Mouse (Mus musculus) midbrain, embryonic 11.5 days (tissue): ENCODE data around the gene Tmem251. TPM values are rescaled to one million over a fixed set of nuclear protein-coding genes. Genes with fewer than 3 reads are reported as not detected.

ENCODE experiments used
- ATAC-seq: fragments of 200-750 bp; cut with Nextera tagmentation; 2 replicates; pipeline ENCODE4 v1.8.0; 2017; ENCODE audit warnings: moderate TSS enrichment, moderate library complexity; ENCODE audit not compliant: low FRiP score
- DNase-seq: peaks from one replicate; pipeline ENCODE4 v3.0.0; 2015; ENCODE audit warnings: low spot score; ENCODE audit errors: missing footprints
- H3K27ac ChIP-seq: fragments of 300-500 bp; sonication (generic); 2 replicates; pipeline ENCODE4 v1.5.1; 2014; ENCODE audit warnings: low read depth, low read length
- H3K27me3 ChIP-seq: fragments of 300-500 bp; sonication (generic); 2 replicates; pipeline ENCODE4 v1.6.1; 2014; ENCODE audit warnings: mild to moderate bottlenecking, low read length, moderate library complexity, mixed read lengths; ENCODE audit not compliant: control insufficient read depth, insufficient read depth
- H3K36me3 ChIP-seq: fragments of 300-500 bp; sonication (generic); 2 replicates; pipeline ENCODE4 v1.6.1; 2014; ENCODE audit warnings: mild to moderate bottlenecking, low read length, moderate library complexity, mixed read lengths; ENCODE audit not compliant: control insufficient read depth, insufficient read depth
- H3K4me1 ChIP-seq: fragments of 300-500 bp; sonication (generic); 2 replicates; pipeline ENCODE4 v1.6.1; 2014; ENCODE audit warnings: low read length; ENCODE audit not compliant: control insufficient read depth, insufficient read depth
- H3K4me2 ChIP-seq: fragments of 300-500 bp; sonication (generic); 2 replicates; pipeline ENCODE4 v1.6.1; 2014; ENCODE audit warnings: mild to moderate bottlenecking, moderate library complexity
- H3K4me3 ChIP-seq: fragments of 300-500 bp; sonication (generic); 2 replicates; pipeline ENCODE4 v1.5.1; 2014; ENCODE audit warnings: low read depth, low read length
- H3K9ac ChIP-seq: fragments of 300-500 bp; sonication (generic); 2 replicates; pipeline ENCODE4 v1.6.1; 2014; ENCODE audit warnings: low read length
- H3K9me3 ChIP-seq: fragments of 300-500 bp; sonication (generic); 2 replicates; pipeline ENCODE4 v1.6.1; 2016; ENCODE audit warnings: low read length; ENCODE audit not compliant: control insufficient read depth
- WGBS: fragments of 180-500 bp; shearing (Covaris S2); extraction: QIAGEN DNeasy Blood & Tissue Kit; methylation state at CpG from one replicate; pipeline ENCODE4 v1.1.7; 2014; 5-methylcytosine and 5-hydroxymethylcytosine counted together
- polyA plus RNA-seq: library from polyadenylated mRNA; unstranded; fragments of >200 nt; fragmentation: Nextera tagmentation; extraction: Ambion mirVana; gene quantifications from 2 replicates; pipeline ENCODE4 v1.2.1, GENCODE M21; 2014

Tmem251 gene
- polyA plus RNA-seq, 1 experiment from 2014 or later, result 12.3 TPM

- peak; percentile 97 for DNase-seq
- 4% methylated on average over 15 of the region's 15 CpGs for WGBS
- H3K4me2 ChIP-seq, result peak overlapping the region; percentile 94
- H3K9ac ChIP-seq, result peak overlapping the region; percentile 24; the same call in 1 of the 2 replicates
- H3K9me3 ChIP-seq, result no peaks in the 10 kb centered on the region
- no peak for ATAC-seq
- 0 out of 2 replicates have a peak overlapping the region, but pooled peaks have one; percentile 1 for H3K4me3 ChIP-seq
- H3K4me1 ChIP-seq, result peaks cover 50% of the 10 kb centered on the region
- H3K27me3 ChIP-seq, result no peaks in the 10 kb centered on the region; the same call in 1 of the 2 replicates
- no peaks in the 10 kb centered on the region for H3K36me3 ChIP-seq
- peak overlapping the region; percentile 10; the same call in 1 of the 2 replicates for H3K27ac ChIP-seq
Observed at GRCm38 (mm10) chr12:102702356-102703110, 41.0 kb upstream of the Tmem251 start.

DNA sequence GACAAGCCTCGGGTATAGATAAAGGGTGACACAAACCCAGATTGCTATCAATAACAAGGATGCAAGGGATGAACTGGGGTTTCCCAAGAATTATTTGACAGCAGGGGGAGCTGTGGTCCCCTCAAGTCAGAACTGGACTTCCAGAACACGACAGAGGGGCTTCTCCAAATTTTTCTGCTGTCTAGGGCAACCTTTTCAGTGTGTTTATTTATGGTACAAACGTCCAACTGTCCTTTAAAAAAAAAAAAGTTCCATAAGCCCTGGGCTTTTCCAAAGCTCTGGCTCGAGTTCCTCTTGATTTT is 40.5 kb upstream of the Tmem251 start:
- DNase-seq, result peak; percentile 86
- 2% methylated on average over 4 of the region's 4 CpGs for WGBS
- Histone ChIP-seq H3K9me3 (no peaks in the 10 kb centered on the region), H3K9ac (peak overlapping the region; percentile 24; the same call in 1 of the 2 replicates), H3K36me3 (no peaks in the 10 kb centered on the region), H3K27ac (no peak overlapping the region), H3K4me1 (peaks cover 45% of the 10 kb centered on the region), H3K27me3 (no peaks in the 10 kb centered on the region; the same call in 1 of the 2 replicates), H3K4me3 (peak overlapping the region; percentile 78; the same call in 1 of the 2 replicates), H3K4me2 (peak overlapping the region; percentile 94)
- no peak for ATAC-seq

GRCm38 (mm10) chr12:102703441-102703840 is 40.1 kb upstream of the Tmem251 start:
- Histone ChIP-seq H3K36me3 (no peaks in the 10 kb centered on the region), H3K4me2 (peak overlapping the region; percentile 94), H3K9ac (0 out of 2 replicates have a peak overlapping the region, but pooled peaks have one; percentile 24), H3K27ac (no peak overlapping the region), H3K27me3 (no peaks in the 10 kb centered on the region; the same call in 1 of the 2 replicates), H3K4me1 (peaks cover 41% of the 10 kb centered on the region), H3K4me3 (peak overlapping the region; percentile 78), H3K9me3 (no peaks in the 10 kb centered on the region)
- WGBS, result 29% methylated on average over 6 of the region's 6 CpGs
- peak; percentile 92 for DNase-seq
- no peak for ATAC-seq

GRCm38 (mm10) chr12:102703921-102704408 is 39.6 kb upstream of the Tmem251 start:
- Histone ChIP-seq H3K9me3 (no peaks in the 10 kb centered on the region), H3K4me3 (peak overlapping the region; percentile 78), H3K36me3 (no peaks in the 10 kb centered on the region), H3K4me2 (peak overlapping the region; percentile 94), H3K4me1 (peaks cover 36% of the 10 kb centered on the region), H3K9ac (peak overlapping the region; percentile 78; the same call in 1 of the 2 replicates), H3K27me3 (no peaks in the 10 kb centered on the region; the same call in 1 of the 2 replicates), H3K27ac (no peak overlapping the region)
- 5% methylated on average over 17 of the region's 17 CpGs for WGBS
- no peak for DNase-seq
- 0 out of 2 replicates have a peak, but pooled peaks have one; percentile 0 for ATAC-seq

- H3K4me1 ChIP-seq, result peaks cover 33% of the 10 kb centered on the region
- ATAC-seq (peak; percentile 90), DNase-seq (peak; percentile 93)
- H3K27ac ChIP-seq, result peak within 1 kb of the TSS; percentile 51
- under 1% methylated on average over 67 of the region's 105 CpGs for WGBS
- peak within 1 kb of the TSS; percentile 78 for H3K4me3 ChIP-seq
- H3K4me2 ChIP-seq, result peak within 1 kb of the TSS; percentile 94
- peak within 1 kb of the TSS; percentile 78 for H3K9ac ChIP-seq
- H3K36me3 ChIP-seq, result no peaks in the 10 kb centered on the region
- no peaks in the 10 kb centered on the region for H3K9me3 ChIP-seq
- H3K27me3 ChIP-seq, result no peaks in the 10 kb centered on the region; the same call in 1 of the 2 replicates
Observed at GRCm38 (mm10) chr12:102704457-102705198, 38.9 kb upstream of the Tmem251 start, which contains the start of gene Itpk1. Gene Itpk1, minus strand, starts transcription at chr12:102704930.

- H3K4me2 ChIP-seq, result peak overlapping the region; percentile 94
- H3K4me1 ChIP-seq, result peaks cover 33% of the 10 kb centered on the region
- ATAC-seq, result peak; percentile 89
- H3K9ac ChIP-seq, result peak overlapping the region; percentile 78
- DNase-seq, result peak; percentile 99
- no peaks in the 10 kb centered on the region for H3K9me3 ChIP-seq
- no peaks in the 10 kb centered on the region for H3K36me3 ChIP-seq
- H3K27me3 ChIP-seq, result no peaks in the 10 kb centered on the region; the same call in 1 of the 2 replicates
- H3K27ac ChIP-seq, result peak overlapping the region; percentile 51
- H3K4me3 ChIP-seq, result peak overlapping the region; percentile 78
- whole genome bisulfite sequencing, result 3% methylated on average over 30 of the region's 45 CpGs
Observed at GRCm38 (mm10) chr12:102705216-102705871, 38.2 kb upstream of the Tmem251 start.

DNA sequence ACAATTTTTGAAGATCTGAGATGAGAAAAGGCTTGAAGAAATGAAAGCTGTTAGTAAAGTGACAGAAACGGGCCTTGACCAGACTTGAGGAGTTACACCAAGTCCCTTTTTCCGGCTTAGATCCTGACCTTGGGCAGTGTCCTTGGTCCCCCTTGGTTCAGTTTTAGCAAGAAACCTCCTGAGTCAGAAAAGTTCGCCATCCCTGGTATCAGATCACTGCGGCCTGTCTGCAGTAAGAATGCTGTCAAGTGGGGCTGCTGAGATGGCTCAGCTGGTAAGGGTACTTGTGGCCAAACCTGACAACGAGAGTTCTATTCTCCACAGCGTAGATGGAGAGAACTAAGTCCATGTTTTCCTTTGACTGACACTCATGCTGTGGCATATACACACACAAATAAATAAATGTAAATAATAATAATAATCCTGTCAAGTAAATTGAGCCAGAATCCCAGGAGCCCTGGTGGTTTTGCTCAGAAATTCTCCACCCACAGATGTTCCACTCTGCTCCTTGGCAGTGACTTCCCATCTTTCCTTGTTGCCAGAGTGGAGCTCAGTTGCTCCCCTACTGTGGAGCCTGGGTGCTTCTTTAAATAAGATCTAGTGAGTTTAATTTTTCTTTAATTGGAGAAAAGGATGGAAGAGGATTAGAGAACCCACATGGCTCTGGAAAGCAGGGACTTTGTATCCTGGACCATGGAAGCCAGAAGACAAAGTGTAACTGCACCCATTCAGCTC is 37.5 kb upstream of the Tmem251 start:
- DNase-seq, result peak; percentile 83

GRCm38 (mm10) chr12:102706833-102707463 is 36.6 kb upstream of the Tmem251 start:
- H3K4me1 ChIP-seq, result peaks cover 30% of the 10 kb centered on the region
- H3K36me3 ChIP-seq, result no peaks in the 10 kb centered on the region

More for the DNA sequence above, 37.5 kb upstream of the Tmem251 start:
- Histone ChIP-seq H3K36me3 (no peaks in the 10 kb centered on the region), H3K27me3 (no peaks in the 10 kb centered on the region; the same call in 1 of the 2 replicates), H3K9me3 (no peaks in the 10 kb centered on the region), H3K4me1 (peaks cover 33% of the 10 kb centered on the region), H3K27ac (no peak overlapping the region), H3K9ac (peak overlapping the region; percentile 78), H3K4me2 (peak overlapping the region; percentile 94), H3K4me3 (no peak overlapping the region; the same call in 1 of the 2 replicates)
- no peak for ATAC-seq
- 79% methylated on average over 6 of the region's 6 CpGs for WGBS

More at GRCm38 (mm10) chr12:102706833-102707463, 36.6 kb upstream of the Tmem251 start:
- WGBS, result 87% methylated on average over 10 of the region's 10 CpGs
- Histone ChIP-seq H3K4me3 (no peak overlapping the region), H3K9ac (no peak overlapping the region), H3K4me2 (no peak overlapping the region), H3K27ac (no peak overlapping the region), H3K27me3 (no peaks in the 10 kb centered on the region; the same call in 1 of the 2 replicates), H3K9me3 (no peaks in the 10 kb centered on the region)
- ATAC-seq (no peak), DNase-seq (peak; percentile 73)
